Mouse (Mus musculus): ENCODE data around the gene Arfgef2. TPM values are rescaled to one million over a fixed set of nuclear protein-coding genes. Genes with fewer than 3 reads are reported as not detected.

Gene Arfgef2
- total and polyA plus RNA-seq, 3 experiments, result 19.1 to 27.4 (median 24.5) TPM

DNA sequence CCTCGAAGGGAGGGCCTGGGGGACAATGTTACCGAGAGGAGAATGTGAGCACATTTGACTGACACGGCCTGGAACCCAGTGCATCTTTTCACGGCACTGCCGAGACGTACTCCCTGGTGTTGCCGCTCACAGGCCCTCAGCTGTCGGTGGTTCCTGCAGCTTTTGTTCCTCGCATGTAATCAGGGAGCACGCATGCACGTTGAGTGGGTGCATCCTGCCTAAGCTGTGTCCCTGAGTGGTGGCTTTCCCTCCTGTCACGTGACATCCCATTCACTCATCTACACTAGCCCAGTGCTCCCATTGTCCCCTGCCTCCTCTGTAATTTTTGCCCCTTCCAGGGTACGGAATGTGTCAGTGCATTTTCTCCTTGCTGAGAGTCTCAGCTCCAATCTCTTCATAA lies 91.0 kb downstream of the Arfgef2 start:
- Histone ChIP-seq H3K36me3 (ENCODE audit: control insufficient read depth in 1 of 2, insufficient read depth in 2 of 2, low read length in 2 of 2) (no peaks in the 10 kb centered on the region), H3K4me1 (ENCODE audit: control insufficient read depth in 1 of 2, insufficient read depth in 2 of 2, low read length in 2 of 2) (no peaks in the 10 kb centered on the region), H3K79me2 (ENCODE audit: control insufficient read depth, insufficient read depth, low read length, poor library complexity) (no peaks in the 10 kb centered on the region), H3K4me3 (ENCODE audit: control insufficient read depth in 1 of 2, insufficient read depth in 1 of 2, low read depth in 2 of 2, low read length in 2 of 2) (no peak overlapping the region), H3K27ac (ENCODE audit: control insufficient read depth, low read depth, low read length) (no peak overlapping the region), H3K9ac (ENCODE audit: control insufficient read depth, low read depth, low read length, poor library complexity, severe bottlenecking) (no peak overlapping the region), H3K9me3 (replicated peaks; ENCODE audit: insufficient read depth, low read length) (no peaks in the 10 kb centered on the region), H3K27me3 (ENCODE audit: control insufficient read depth in 1 of 2, insufficient read depth in 2 of 2, low read length in 2 of 2) (no peaks in the 10 kb centered on the region)
- TF ChIP-seq USF2 (IDR thresholded peaks at IDR 0.05; ENCODE audit: borderline replicate concordance in 1 of 2, insufficient read depth in 1 of 2, low read depth in 1 of 2, low read length in 2 of 2), result no peak
- TF ChIP-seq UBTF (IDR thresholded peaks at IDR 0.05; ENCODE audit: borderline replicate concordance, insufficient read depth, low read depth, low read length), result no peak
- TF ChIP-seq ZC3H11A (IDR thresholded peaks at IDR 0.05; ENCODE audit: low read depth, low read length), result no peak
- TF ChIP-seq BHLHE40 (IDR thresholded peaks at IDR 0.05; ENCODE audit: borderline replicate concordance, low read depth, low read length), result no peak
- TF ChIP-seq NELFE (IDR thresholded peaks at IDR 0.05; ENCODE audit: low read depth, low read length), result no peak
- TF ChIP-seq TCF12 (IDR thresholded peaks at IDR 0.05; ENCODE audit: low read depth, low read length), result no peak
- TF ChIP-seq MAX (IDR thresholded peaks at IDR 0.05; ENCODE audit: low read length), result no peak
- TF ChIP-seq CHD1 (IDR thresholded peaks at IDR 0.05; ENCODE audit: low read depth, low read length), result no peak
- TF ChIP-seq GATA1 (IDR thresholded peaks at IDR 0.05; ENCODE audit: low read depth, low read length), result no peak
- TF ChIP-seq POLR2A (IDR thresholded peaks at IDR 0.05; ENCODE audit: control insufficient read depth in 1 of 2, insufficient read depth in 1 of 2, low read depth in 1 of 2, low read length in 2 of 2, poor library complexity in 1 of 2), result no peak
- TF ChIP-seq TBP (IDR thresholded peaks at IDR 0.05; ENCODE audit: low read depth, low read length), result no peak
- no peak for TF ChIP-seq MYC (IDR thresholded peaks at IDR 0.05; ENCODE audit: low read depth, low read length)
- no peak for TF ChIP-seq SMC3 (IDR thresholded peaks at IDR 0.05; ENCODE audit: low read depth, low read length)
- TF ChIP-seq ETS1 (IDR thresholded peaks at IDR 0.05; ENCODE audit: low read depth, low read length), result no peak
- TF ChIP-seq E2F4 (IDR thresholded peaks at IDR 0.05; ENCODE audit: borderline replicate concordance, low read depth, low read length), result no peak
- TF ChIP-seq RCOR1 (IDR thresholded peaks at IDR 0.05; ENCODE audit: low read depth, low read length), result no peak
- TF ChIP-seq MXI1 (IDR thresholded peaks at IDR 0.05; ENCODE audit: low read depth, low read length), result no peak
- no peak for TF ChIP-seq RAD21 (IDR thresholded peaks at IDR 0.05; ENCODE audit: low read depth, low read length)
- TF ChIP-seq SIN3A (IDR thresholded peaks at IDR 0.05; ENCODE audit: low read length), result no peak
- TF ChIP-seq USF1 (IDR thresholded peaks at IDR 0.05; ENCODE audit: low read depth, low read length), result no peak
- no peak for DNase-seq (ENCODE audit: low read depth, low spot score)

DNA sequence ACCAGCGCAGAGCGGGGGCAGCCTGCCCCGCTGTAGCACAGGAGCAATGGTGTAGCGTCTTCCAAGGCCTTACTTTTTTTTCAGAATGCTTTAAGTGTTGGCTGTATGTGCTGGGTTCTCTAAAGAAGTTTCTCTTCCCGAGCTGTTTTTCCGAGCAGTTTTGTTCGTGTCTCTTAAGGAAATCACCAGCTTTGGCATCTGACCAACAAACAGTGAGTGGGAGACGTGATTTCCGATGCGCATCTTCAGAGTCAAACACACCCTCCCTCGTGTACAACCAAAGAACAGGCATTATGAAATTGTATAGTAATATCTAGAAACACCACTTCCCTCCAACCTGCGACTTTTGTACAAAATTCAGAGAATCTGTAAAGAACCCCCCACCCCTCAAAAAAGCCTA lies 91.6 kb downstream of the Arfgef2 start:
- H3K4me3 ChIP-seq (ENCODE audit: control insufficient read depth in 1 of 2, insufficient read depth in 1 of 2, low read depth in 2 of 2, low read length in 2 of 2), result no peak overlapping the region
- H3K27me3 ChIP-seq (ENCODE audit: control insufficient read depth in 1 of 2, insufficient read depth in 2 of 2, low read length in 2 of 2), result no peaks in the 10 kb centered on the region
- H3K36me3 ChIP-seq (ENCODE audit: control insufficient read depth in 1 of 2, insufficient read depth in 2 of 2, low read length in 2 of 2), result no peaks in the 10 kb centered on the region
- TF ChIP-seq E2F4 (IDR thresholded peaks at IDR 0.05; ENCODE audit: borderline replicate concordance, low read depth, low read length), result no peak
- TF ChIP-seq TCF12 (IDR thresholded peaks at IDR 0.05; ENCODE audit: low read depth, low read length), result no peak
- TF ChIP-seq POLR2AphosphoS5 (IDR thresholded peaks at IDR 0.05; ENCODE audit: borderline replicate concordance, low read depth, low read length), result no peak
- TF ChIP-seq SMC3 (IDR thresholded peaks at IDR 0.05; ENCODE audit: low read depth, low read length), result no peak
- TF ChIP-seq ZKSCAN1 (IDR thresholded peaks at IDR 0.05; ENCODE audit: low read depth, low read length), result no peak
- no peak for TF ChIP-seq JUND (IDR thresholded peaks at IDR 0.05; ENCODE audit: low read depth, low read length)
- TF ChIP-seq EP300 (IDR thresholded peaks at IDR 0.05; ENCODE audit: low read depth in 1 of 2, low read length in 2 of 2), result no peak
- no peak for TF ChIP-seq CTCF (IDR thresholded peaks at IDR 0.05 in 2 of 3, conservative IDR thresholded peaks at IDR 0.05 in 1 of 3; ENCODE audit: control insufficient read depth in 1 of 3, insufficient read depth in 1 of 3, low read depth in 2 of 3, low read length in 3 of 3, poor library complexity in 1 of 3, severe bottlenecking in 1 of 3)
- TF ChIP-seq POLR2A (IDR thresholded peaks at IDR 0.05; ENCODE audit: control insufficient read depth in 1 of 2, insufficient read depth in 1 of 2, low read depth in 1 of 2, low read length in 2 of 2, poor library complexity in 1 of 2), result no peak
- no peaks in the 10 kb centered on the region for H3K9me3 ChIP-seq (replicated peaks; ENCODE audit: insufficient read depth, low read length)
- H3K27ac ChIP-seq (ENCODE audit: control insufficient read depth, low read depth, low read length), result no peak overlapping the region
- no peak for DNase-seq (ENCODE audit: low read depth, low spot score)
- H3K9ac ChIP-seq (ENCODE audit: control insufficient read depth, low read depth, low read length, poor library complexity, severe bottlenecking), result no peak overlapping the region
- no peaks in the 10 kb centered on the region for H3K79me2 ChIP-seq (ENCODE audit: control insufficient read depth, insufficient read depth, low read length, poor library complexity)
- H3K4me1 ChIP-seq (ENCODE audit: control insufficient read depth in 1 of 2, insufficient read depth in 2 of 2, low read length in 2 of 2), result no peaks in the 10 kb centered on the region
